Mouse (Mus musculus) layer of hippocampus, adult 18-20 months (tissue): ENCODE results near the gene Wdhd1. TPM values are rescaled to one million over a fixed set of nuclear protein-coding genes. Genes with fewer than 3 reads are reported as not detected.

ENCODE experiments used
- DNase-seq, 2 experiments: peaks; one replicate each; pipeline ENCODE4 v3.0.0; 2022; ENCODE audit warnings: low spot score in 2 of 2
- total RNA-seq, 2 experiments: library from RNA; stranded (reverse); gene quantifications; 2 replicates each; pipeline ENCODE4 v1.2.3; 2021

Wdhd1 gene
- total RNA-seq, 2 experiments from 2014 or later, result 4.9 to 5.0 TPM

DNA sequence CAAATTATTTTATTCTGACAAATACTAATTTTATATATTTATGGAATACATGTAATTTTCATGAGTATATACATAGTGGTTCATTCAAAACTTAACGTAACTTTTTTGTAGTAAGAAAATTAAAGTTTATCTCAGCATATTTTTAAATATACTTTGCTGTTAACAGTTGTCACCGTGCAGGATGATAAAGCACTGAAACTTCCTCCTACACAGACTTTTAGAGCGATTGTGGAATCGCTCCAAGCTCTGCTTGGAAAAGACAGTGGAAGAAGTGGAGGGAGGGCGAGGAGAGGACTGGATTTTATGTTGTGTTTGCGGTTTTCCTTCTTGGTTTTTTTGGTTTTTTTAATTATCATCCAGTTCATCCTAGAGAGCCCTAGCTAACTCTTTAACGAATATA is 6.9 kb upstream of the Wdhd1 start:
- DNase-seq, result peak in 1 of 2 experiments; percentile 30

DNA sequence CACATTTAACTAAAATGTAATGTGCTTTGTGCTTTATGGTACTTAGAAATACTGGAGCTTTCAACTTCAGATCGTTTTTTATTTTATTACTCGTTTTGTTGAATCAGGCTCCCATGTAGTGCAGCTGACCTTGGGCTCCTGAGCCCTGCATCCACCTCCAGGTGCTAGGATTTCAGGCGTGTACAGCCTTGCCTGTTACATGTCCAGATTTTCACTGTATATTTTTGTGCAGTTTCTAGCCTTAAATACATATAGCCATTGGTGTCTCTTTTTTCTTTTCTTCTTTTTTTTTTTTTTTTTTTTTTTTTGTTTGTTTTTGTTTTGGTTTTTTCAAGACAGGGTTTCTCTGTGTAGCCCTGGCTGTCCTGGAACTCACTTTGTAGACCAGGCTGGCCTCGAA is 4.9 kb upstream of the Wdhd1 start:
- no peak for DNase-seq

DNA sequence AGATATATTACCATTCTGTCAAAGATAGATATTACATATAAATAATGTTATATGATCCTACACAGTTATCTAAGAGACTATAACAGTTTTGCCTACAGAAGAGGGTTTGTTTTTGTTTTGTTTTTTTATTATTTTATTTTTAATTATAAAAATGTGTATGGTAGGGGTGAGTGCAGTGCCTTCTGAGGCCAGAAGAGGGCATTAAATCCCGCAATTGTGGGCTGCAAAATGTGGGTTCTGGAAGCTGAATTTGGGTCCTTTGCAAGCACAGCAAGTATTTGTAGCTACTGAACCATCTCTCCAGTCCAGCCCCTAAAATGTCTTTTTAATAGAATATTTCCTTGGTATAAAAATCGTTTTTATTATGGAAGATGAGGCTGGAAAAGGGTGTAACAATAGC is 2.4 kb upstream of the Wdhd1 start:
- no peak for DNase-seq

DNA sequence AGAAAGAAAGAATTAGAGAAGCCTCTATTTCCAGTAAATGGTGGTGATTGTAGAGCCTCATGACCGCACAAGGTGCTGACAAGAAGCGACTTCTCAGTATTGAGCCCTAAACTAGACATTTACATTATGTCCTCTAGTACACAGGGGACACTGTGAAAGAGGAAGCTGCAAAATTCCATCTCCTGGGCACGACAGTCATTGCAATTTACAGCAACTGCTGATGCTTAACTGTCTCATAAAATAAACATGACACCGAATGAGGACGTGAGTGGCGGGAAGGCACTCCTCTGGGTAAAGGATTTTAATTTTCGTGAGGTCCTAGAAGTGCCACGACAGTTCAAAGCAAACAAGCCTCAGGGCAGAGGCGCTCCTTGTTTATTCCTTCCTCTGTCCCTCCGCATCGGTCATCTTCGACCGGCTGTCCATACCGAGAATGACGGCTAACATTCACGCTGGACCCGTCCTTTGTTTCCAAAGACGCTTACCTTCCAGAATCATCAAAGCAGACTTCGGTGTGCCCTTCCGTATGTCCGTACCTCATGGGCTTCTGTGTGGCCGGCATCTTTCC is 537 bp downstream of the Wdhd1 start:
- peak in 1 of 2 experiments; percentile 18 for DNase-seq

DNA sequence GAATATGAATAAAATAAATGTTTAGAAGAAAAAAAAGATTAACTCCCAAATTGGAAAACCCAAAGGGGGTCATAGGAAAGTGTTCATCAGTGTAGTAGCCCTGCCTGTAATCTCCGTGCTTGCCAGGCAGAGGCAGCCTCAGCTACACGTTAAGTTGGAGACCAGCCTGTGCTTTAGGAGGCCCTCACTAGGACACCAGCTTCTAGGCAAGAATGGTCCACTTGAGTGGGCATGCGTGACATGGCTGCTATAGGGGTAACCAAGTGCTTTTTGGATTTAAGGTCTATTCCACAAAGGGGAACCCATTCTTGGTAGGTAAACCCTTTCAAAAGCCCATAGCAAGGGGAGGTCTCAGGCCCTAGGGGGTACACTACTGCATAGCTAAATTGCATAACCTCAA is 1.2 kb downstream of the Wdhd1 start:
- DNase-seq, result no peak

DNA sequence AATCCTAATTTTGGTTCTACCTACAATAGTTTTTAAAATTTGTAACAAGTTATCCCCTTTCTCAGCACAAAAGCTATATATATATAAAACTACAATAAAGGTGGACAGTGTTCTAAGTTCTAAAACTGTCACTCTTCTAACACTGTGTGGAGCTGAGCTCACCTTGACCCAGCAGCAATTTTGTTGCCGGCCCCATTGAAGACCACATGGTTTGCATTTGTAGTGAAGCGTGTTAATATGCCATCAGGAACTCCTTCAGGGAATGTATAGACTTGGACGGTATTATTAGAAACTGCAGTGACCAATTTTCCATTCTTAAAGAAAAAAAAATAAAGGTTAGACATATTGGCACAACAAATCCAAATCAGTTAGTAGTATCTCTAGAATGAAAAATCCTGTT is 2.9 kb downstream of the Wdhd1 start:
- DNase-seq, result no peak

DNA sequence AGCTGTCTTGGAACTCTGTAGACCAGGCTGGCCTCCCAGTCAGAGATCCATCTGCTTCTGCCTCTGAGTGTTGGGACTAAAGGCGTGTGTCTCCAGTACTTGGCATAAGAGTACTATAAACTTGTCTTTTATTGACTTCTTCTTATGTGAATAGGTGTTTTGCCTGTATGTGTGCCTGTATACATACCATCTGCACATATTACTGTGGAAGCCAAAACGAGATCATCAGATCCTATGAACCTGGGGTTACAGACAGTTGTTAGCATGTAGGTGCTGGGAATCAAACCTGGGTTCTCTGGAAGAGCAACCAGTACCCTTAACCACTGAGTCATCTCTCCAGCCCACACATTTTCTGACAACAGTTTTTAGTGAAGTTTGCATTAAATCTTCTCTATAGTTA is 7.0 kb downstream of the Wdhd1 start:
- DNase-seq, result no peak

DNA sequence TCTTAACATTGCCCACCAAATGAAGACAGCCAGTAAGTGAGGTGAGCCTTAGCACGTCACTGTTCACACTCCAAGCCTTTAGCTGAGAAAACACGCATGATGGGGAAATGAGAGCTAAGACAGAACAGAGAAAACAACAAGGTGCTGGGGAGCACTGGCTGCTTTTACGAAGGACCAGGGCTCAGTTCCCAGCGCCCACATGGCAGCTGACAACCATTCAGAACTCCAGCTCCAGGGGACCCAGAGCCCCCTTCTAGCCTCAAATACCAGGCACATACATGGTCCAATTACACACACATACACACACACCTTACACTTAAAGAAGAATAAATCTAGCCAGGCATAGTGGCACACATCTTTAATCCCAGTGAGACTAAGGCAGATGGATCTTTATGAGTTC is 7.6 kb downstream of the Wdhd1 start:
- no peak for DNase-seq

DNA sequence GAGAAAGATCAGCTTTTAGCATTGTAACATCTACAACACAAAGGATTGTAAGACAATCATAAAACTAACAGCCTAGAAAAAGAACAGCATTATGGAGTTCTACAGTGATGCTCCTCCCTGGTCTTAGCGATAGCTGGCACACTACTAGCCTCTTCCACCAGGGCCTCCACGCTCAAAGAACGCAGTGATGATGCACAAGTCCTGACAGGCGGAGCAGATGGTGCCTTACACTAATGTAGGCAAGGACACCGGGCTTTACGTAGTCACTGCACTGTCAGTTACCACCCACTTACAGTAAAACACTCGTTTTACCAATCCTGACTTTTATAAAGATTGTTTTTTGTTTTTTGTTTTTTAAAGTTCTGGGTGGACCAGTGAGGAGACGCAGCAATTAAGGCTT is 10.8 kb downstream of the Wdhd1 start:
- DNase-seq, result peak; percentile 16 to 59

DNA sequence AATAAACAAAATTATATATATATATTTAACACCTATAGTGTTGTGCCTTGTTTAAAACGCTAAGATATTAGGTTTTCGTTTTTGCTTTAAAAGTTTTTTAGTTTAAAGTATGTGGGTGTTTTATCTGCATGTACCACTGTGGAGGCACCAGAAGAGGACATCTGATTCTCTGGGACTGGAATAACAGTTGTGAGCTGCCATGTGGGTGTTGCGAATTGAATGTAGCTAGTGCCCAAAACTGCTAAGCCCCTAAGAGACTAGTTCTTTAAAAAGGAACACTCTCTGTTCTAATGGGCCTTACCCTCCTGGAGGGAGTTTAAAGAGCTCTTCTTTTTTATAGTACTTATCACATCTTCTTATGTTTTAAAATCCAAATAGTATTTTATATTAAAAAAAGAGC is 11.8 kb downstream of the Wdhd1 start:
- peak; percentile 12 to 79 for DNase-seq

DNA sequence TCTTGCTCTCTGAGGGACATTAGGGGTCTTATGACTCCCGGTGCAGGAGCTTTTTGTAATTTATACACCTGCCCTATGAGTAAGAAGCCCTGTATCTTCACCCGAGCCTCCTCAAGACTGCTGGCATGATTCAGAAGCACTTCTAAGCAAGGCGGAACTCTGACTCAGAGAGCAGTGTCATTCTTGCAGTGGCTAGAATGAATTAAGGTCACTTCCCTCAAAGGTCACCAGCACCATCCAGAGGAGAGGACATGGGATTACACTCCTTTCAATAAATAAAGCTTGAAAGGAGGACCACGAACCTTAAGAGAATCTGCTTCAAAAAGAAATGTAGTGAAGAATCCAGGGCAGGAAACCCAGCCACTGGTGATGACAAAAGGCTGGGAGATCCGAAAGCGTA is 26.8 kb downstream of the Wdhd1 start:
- no peak for DNase-seq

DNA sequence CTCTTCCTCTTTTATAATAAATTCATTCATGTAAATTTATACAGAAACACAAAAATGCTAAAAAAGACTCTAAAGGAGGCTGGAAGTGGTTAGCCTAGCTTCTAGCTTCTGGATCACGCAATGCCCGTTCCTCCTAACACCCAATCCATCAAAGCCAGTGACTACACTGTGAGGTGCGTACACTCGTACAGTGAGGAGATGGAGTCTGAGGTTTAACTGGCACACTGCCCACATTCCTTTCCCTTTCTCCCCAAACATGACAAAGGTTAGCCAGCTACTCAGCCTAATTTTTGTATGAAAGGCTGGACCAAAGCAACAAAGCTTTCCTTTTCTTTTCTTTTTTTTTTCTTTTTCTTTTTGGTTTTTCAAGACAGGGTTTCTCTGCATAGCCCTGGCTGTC is 33.9 kb downstream of the Wdhd1 start:
- no peak for DNase-seq

DNA sequence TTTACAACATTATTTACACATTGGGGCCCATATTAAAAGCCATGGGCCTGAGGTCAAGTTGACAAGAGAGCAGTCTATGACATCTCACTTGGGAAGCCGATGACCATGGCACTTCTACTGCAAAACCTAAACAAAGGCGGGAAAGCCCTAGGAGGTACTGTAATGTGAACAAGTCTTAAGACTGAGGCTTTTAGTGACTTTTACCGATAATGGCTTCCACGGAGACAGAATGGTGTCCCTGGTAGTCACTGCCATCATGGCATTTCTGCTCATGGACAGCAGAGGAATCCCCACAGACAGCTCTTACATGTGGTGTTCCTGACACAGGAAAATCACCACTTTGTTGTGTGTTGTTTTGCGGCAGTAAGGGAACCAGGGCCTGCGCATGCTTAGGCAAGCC is 35.6 kb downstream of the Wdhd1 start:
- no peak for DNase-seq

DNA sequence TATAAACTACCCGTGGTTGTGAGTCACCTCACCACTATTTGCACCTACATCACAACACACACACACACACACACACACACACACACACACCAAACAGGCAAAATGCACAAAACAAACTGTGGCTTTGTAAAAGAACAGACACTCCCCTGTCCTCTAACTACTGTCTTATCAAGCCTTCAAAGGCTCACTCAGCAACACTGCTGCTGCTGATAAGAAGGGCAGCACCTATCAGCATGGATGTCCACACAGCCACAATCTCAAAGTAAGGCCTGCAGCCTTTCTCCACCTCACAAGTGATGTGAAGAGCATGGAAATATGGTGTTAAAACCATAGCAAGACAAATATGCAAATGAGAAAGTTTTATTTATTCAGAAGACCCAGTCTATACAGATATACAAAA is 36.1 kb downstream of the Wdhd1 start:
- no peak for DNase-seq

DNA sequence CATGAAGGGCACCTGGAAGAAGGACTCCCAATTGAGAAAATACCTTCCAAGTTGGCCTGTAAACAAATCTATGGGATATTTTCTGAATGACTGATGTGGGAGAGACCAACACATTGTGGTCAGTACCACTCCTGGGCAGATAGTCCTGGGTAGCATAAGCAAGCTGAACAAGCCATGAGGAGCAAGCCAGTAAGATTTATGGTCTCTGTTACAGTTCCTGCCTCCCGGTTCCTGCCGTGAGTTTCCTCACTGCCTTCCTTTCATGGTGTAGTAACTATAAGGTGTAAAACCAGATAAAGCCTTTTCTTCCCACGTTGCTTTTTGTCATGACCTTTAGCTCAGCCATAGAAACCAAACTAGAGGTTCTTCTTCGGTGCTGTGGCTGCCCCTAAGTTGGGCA is 39.4 kb downstream of the Wdhd1 start:
- DNase-seq, result no peak

DNA sequence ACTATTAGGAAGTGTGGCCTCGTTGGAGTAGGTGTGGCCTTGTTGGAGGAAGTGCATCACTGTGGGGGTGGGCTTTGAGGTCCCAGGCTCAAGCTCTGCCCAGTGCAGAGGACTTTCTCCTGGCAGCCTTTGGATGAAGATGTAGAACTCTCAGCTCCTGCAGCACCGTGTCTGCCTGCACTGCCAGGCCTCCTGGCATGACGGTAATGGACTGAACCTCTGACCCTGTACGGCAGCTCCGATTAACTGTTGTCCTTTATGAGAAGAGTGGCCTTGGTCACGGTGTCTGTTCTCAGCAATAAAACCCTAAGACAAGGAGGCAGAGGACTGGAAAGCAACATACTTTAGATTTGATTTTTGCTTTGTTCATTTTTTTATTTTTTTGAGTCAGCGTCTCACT is 40.2 kb downstream of the Wdhd1 start:
- DNase-seq, result no peak

DNA sequence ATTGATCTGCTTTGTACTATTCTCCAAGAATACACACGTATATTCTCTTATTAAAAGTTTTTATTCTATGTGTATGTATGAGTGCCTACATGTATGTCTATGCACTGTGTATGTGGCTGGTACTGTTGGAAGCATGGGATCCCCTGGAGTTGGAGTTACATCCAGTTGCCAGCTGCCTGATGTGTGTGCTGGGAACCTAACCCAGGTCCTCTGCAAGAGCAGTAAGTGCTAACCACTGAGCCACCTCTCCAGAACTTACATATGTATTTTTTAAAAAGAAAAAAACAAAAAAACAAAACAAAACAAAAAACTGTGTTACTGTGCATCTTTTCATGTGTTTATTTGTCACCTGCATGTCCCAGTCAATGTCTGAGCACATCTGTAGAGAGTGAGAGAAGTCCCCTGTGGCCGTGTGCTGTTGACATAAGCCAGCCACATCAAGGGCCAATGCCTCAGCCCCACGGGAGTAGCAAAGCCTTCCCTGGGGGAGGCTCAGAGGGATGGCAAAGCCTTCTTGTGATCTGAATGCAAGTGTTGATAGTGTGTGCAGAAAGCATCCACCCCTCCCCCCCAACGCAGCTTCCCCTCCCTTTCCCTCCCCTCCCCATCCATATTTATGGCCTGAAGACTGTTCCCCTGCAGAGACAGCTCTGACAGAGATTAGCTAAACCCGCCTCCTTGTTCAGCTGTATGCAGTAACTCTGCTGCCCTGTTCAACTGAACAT is 42.0 kb downstream of the Wdhd1 start:
- DNase-seq, result no peak

DNA sequence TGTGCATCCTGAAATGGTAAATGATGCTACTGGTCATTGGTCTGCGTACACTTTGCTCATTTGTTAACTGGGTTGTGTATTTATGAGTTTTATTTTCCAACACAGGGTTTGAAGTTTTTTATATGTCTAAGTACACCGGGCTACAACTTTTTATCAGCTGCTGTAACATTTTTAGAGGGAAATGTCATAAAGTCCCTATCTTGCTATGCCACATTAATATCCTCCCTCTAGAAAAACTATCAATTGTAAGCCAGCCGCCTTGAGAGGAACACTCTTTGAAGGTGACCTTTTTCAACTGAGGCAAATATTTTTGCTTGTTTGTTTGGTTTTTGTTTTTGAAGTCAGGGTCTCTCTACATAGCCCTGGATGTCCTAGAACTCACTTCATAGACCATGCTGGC is 42.6 kb downstream of the Wdhd1 start:
- no peak for DNase-seq

DNA sequence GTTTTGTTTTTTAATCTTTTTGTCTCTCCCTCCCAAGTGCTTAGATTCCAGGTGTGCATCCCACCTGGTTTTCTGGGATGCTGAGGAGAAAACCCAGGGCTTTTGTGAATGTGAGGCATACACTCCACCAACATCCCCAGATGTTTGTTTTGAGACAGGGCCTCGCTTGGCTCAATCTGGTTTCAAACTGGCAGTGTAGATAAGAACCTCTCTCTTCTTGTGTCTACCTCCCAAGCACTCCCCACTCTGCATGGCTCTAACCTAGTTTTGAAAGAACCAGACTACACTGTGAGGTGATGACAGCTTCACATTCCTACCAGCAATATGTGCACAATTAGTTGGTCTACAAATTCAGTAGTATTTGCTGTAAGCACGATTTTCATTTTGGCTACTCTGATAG is 43.1 kb downstream of the Wdhd1 start:
- no peak for DNase-seq

DNA sequence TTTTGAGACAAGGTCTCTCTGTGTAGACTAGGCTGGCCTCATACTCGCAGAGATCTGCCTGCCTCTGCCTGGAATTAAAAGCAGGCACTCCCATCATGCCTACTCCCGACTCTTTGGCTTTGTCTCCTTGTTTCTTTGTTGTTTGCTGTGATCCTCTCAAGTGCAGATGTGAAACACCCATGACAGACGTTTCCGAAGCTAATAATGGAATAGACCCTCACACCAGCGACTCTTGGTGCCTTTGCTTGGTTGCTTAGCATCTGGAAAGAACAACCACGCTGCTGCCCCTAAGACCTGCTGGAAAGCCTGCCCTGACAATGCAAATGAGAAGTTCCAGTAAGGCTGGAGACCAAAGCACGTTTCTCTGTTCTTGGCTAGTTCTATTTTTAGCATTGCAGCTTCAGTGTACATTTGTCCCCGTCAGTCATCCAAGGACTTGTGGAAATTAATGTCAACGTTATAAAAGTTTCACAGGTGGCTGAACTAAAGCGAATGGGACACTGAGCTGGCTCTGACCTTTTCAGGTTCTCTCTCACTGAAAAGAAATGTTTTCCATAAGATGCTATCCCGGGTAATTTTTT is 46.8 kb downstream of the Wdhd1 start:
- no peak for DNase-seq

DNA sequence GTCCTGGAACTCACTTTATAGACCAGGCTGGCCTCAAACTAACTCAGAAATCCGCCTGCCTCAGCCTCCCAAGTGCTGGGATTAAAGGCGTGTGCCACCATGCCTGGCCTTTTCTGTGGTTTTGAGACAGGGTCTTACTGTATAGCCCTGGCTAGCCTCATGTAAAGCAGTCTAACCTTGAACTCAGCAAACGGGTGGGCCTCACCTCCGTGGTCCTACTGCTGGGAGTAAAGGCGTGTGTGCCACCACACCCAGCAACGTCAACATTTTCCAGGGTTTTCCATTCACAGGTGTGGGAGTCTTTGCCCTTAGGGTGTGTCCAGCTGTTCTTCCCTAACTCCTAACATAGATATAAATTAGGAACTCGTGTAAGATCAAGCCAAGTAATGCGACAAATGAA is 50.7 kb downstream of the Wdhd1 start:
- DNase-seq, result no peak

DNA sequence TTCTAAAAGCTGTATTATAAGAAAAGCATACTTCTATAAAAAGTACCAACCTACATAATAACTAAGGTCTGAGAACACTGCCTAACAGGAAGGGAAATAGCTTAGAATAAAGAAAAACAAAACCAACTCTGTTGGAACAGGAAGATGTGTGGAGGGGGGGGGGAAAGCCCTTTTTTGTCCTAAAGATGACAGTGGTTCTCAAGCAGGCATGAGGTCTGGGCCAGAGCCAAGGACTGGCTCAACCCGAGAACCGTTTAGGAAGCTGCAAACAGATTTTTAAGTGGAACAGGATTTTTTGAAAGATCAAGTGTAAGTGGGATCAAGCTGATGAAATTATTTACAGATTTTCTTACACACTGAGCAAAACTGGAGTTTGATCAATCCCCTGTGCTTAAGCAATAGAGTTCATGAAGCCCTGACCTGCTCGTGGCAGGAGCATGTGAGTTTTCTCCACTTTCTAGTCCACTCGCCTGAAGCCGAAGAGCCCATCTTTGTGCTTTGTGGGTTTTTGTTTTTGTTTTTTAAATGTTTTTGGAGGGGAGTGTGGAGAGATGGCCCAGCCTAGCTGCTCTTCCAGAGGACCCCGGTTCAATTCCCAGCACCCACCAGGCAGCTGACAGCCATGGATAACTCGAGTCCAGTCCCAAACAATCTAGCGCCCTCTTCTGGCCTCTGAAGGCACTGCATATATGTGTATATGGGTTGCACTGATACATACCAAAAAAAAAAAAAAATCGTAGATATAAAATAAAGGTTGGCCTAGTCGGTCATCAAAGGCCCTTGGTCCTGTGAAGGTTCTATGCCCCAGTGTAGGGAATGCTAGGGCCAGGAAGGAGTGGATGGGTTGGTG is 52.0 kb downstream of the Wdhd1 start:
- DNase-seq, result no peak
